Mouse (Mus musculus) kidney, adult 11 months (tissue): ENCODE measurements around the gene 4930558K02Rik.

ENCODE experiments used
- DNase-seq: peaks from one replicate; pipeline ENCODE4 v3.0.0; 2022

4930558K02Rik gene

DNA sequence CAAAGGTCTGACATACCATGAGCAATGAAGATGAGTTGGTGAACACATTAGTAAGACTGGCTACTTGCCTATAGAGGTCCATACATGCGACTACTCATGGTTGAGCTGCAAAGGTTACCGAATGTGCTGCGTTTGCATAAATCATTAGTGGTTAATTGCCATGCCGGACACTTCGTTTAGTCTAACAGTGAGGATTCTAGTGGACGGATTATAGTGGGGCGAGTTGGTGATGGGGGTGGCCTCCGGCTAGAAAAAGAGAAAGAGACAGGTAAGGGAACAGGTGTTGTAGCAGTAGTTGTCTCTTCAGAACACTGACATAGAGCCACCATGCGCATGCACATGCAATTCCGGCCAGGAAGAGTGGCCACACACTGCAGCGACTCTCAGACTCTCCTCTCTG is 12.4 kb upstream of the 4930558K02Rik start:
- DNase-seq: no peak

GRCm38 (mm10) chr1:161990684-161991578 is 11.5 kb upstream of the 4930558K02Rik start:
- DNase-seq: no peak

DNA sequence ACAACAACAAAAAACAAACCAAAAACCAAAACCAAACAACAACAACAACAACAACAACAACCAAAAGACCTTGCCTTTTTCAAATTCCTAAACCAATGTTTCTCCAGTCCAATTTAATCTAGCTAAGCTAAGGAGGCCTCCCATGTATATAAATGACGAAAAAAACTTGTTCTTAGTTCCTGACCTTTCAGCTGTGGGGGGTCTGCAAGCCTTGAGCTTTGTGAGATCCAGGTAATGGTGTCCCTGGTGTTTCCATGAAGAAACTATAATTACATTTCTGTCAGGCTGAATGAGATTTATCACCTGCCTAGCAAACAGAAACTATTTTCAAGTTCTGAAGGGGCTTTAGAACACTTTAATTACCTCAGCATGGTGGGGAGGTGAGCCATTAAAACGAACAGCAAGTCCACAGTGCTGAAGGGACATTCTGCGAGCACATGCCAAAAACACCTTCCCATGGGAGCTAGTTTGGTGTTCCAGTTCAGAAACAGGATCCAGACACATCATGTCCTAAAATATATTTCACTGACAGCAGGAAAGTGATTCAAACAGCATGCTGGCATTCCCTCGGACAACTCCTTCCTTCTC is 4.6 kb upstream of the 4930558K02Rik start:
- DNase-seq: no peak

DNA sequence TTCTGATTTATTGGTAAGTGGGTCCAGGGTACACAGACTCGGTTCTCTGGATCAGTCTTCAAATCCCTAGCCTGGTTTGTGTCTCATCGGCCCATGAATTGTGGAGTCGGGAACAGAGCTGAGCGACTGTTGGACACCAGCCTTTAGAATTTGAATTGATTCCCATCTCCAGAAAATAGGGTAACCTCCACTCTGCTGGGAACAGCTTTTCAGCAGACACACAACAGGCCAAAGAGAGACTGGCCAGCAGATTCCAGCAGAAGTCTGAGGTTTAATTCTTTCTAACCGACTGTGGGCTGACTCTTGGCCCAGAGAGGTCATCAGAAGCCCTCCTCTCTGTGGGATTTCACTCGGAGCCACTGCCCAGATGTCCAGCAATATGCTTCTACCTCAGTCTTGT is 4.0 kb upstream of the 4930558K02Rik start:
- no peak for DNase-seq

DNA sequence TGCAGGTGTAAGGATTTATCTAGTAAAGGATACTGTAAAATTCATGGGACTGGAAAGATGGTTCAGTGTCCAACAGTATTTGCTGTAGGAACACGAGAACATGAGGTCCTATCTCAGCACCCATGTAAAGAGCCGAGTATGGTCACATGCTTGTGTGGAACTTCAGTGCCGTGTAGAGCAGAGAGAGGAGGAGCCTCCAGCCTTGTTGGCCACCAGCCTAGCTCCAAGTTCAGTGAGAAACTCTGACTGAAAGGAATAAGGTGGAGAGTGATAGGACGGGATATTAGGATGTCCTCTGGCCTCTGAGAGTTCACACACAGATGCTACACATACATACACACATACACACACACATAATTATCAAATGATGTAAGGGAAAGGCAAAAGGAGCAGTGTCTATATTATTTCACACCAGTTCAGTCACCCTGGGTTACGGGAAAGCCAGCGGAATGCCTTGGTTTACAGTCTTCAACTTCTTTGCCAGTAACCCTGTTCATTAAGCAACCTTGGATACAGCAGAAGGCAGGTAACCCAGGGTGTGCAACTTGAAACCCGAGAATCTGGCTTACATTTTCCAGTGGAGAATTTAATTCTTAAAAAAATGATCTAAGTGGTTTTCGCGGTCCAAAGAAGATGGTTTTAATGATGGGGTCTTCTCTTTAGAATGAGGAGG is 1.3 kb upstream of the 4930558K02Rik start:
- no peak for DNase-seq

DNA sequence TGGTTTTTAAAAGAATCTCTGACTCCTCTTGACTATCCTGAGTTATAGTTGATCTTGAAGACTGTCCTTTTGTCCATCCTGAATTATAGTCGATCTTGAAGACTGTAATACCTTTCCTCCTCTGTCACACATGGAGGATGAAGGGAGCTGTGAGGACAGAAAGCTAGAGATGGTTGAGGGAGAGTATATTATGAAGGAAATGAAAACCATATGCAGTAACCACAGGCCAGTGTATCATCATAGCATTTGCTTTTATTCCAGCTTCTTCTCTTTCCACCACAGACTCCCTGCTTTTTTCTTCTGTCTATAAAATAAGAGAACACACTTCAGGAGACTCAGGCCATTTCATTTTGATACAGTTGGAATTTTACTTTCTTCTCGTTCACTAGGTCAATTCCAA is 610 bp upstream of the 4930558K02Rik start:
- no peak for DNase-seq

- DNase-seq: no peak
Observed at GRCm38 (mm10) chr1:161978173-161978700, 1.2 kb downstream of the 4930558K02Rik start.

DNA sequence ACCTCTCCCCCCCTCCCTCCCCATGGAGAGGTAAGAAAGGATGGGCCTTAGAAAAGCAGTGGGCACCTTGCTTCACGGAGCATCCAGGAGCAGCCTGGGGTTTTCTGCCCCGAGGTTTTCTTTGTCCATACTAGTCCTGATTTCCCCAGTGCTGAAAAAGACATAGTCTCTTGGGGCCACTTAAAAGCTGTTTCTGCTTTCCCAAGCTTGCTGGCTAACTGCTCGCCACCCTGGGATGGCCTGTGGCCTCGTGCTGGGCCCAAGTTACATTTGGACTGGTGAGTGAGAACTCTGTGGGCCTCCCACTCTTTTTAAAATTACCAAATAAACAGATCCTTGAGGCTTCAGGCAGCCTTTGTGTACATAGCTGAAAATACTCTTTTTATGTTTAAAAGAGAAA is 2.1 kb downstream of the 4930558K02Rik start:
- DNase-seq: no peak

GRCm38 (mm10) chr1:161976255-161977182 is 2.9 kb downstream of the 4930558K02Rik start:
- DNase-seq: peak; percentile 71

GRCm38 (mm10) chr1:161972233-161972632 is 7.2 kb downstream of the 4930558K02Rik start:
- DNase-seq: no peak

DNA sequence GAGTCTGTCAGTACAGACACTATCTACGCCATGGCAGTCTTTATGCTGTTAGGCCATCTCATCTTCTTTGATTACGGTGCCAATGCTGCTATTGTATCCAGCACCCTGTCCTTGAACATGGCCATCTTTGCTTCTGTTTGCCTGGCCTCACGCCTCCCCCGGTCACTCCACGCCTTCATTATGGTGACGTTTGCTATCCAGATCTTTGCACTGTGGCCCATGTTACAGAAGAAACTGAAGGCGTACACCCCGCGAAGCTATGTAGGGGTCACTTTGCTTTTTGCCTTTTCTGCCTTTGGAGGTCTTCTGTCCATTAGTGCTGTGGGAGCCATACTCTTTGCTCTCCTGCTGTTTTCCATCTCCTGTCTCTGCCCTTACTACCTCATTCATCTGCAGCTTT is 8.6 kb downstream of the 4930558K02Rik start:
- DNase-seq: no peak

DNA sequence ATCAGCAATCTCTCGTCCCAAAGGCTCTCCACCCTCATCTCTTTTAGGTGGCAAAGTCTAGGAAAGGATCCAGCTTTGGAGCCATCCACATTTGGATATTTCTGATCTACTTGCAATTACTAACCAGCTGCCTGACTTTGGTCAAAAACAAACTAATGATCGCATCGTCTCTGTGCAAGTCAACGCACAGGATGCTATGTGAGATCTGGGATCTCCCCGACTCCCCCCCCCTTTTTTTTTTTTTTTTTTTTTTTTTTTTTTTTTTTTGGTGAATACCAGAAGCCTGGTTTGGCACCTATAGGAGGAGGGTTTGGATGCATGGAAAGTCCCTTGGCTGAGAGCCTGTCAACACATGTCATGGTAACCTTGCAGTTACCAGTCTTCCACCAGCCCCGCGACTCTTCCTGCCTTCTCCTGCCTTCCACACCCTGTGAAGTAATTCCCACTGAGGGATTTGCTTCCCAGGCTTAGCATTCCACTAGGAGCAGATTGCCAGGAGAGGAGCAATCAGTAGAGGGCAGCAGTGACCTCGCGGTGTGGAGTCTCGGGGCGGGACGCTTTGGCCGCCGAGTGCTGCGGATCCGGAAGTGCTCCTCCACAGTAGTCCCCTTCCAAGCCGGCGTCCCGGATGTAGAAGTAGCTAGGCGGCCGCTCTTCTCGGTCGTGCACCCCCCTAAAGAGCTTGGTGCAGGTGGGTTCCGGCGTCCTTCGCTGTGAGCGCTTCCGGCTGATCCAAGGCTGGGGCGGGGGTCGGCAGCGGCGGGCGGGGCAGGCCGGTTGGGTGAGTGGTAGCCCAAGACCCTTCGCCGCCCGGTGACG is 10.6 kb downstream of the 4930558K02Rik start, which contains the start of gene Pigc:
Gene Pigc, plus strand, starts transcription at position 598 of the 819 bp plus-strand sequence.
- DNase-seq: peak; percentile 94

DNA sequence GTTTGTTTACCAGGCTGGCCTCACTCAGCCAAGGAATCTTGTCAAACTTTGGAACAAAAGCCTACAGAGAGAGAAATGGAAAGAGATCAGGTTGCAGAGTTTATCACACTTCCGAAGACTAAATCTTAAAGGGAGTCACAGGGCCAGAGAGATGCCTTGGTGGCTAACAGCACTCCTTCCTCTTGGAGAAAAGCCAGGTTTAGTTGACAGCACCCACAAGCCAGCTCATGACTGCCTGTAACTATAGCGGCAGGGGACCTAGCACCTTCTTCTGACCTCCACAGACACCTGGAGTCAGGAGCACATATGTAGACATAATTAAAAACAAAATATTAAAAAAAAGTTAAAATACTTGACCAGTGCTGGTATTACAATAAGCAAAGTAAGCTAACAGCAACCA is 11.5 kb downstream of the 4930558K02Rik start:
- DNase-seq: no peak

GRCm38 (mm10) chr1:161962465-161963377 is 16.7 kb downstream of the 4930558K02Rik start:
- no peak for DNase-seq

DNA sequence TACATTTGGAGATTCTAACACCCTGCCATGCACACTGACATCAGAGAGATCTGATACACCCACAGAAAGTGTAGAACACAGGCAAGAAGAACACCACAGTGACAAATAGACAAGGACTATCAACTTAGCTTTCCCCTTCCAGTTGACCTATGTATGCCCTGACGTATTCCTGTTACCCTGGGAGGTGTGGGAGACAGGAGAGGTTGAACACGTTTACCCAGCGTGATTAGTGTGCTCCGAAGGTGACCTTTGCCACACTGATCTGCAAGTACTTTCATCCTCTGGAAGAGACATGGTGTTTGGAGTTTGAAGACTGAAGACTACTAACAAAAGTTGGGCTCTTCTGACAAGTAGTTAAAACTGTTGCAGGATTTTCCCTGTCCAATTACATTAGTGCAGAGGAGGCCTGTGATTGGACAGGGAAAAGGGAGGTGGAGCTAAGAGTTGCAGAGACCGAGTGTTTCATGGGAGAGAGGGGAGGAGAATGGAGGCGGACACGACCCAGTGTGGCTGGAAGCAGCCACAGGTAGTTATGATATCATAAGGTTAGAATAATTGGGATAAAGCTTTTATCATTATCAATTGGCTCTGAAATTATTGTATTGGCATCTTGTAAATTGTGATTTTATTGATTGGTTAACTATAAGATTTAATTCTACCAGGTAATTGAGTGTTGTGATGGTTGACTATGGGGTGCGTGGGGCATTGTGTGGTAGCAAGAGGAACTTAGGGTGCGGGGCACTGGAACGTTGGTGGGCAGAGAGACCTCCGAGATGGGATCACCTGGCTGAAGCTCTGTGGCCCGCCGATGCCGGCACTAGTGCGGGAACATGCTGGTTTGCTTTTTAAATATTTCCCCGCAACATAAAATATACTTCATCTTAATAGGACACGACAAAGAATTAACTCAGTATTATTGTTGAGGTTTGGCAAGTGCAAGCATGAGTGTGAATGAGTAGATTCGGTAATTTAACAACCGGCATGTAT is 21.2 kb downstream of the 4930558K02Rik start:
- no peak for DNase-seq

GRCm38 (mm10) chr1:161955846-161956245 is 23.6 kb downstream of the 4930558K02Rik start:
- DNase-seq: no peak

GRCm38 (mm10) chr1:161952599-161952998 is 26.8 kb downstream of the 4930558K02Rik start:
- DNase-seq: no peak

DNA sequence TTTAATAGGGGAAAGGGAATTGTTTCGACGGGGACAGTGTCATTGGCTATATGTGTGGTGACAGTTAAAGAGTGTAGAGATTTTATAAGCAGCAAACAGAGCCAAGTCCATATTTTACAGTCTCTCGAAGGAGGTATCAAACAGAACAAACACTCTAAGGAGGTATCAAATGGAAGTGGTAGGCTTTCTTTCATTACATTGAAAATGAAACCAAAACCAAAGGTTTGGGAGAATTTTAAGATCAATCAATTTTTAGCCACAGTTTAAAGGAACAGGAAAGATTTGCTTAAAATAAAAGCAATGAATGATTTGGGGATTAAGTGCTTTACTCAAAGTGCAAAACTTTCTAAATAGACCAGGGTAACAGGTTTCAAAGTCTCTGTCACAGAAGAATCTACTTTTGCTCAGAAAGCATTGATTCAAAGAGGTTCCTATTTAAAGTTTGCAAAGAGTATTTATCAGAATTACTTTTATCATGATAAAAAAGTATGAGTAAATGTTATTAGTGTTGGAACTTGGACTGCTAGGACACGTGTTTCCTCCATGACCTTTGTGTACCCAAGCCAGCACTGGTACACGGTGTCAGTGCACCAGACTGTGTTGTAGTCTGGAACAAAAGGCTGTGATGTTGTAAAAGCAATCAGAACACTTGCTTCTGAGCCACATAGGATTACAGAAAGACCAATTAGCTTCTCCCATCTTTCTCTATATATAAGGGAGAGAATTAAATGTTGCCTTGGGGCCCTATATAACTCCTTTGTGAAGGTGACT is 28.2 kb downstream of the 4930558K02Rik start:
- no peak for DNase-seq
